Mouse (Mus musculus) stomach, postnatal 0 days (tissue): ENCODE data around the gene AI837181. TPM values are rescaled to one million over a fixed set of nuclear protein-coding genes. Genes with fewer than 3 reads are reported as not detected.

Source experiments
- ATAC-seq: fragments of 200-750 bp; cut with Nextera tagmentation; 2 replicates; pipeline ENCODE4 v1.8.0; 2017; ENCODE audit not compliant: low FRiP score, low TSS enrichment
- DNase-seq: peaks from one replicate; pipeline ENCODE4 v3.0.0-alpha.2; 2016; ENCODE audit warnings: low spot score
- H3K27ac ChIP-seq: fragments of 300-500 bp; sonication (generic); replicated peaks from 2 replicates; pipeline ENCODE4 v1.5.1; 2014; ENCODE audit warnings: mild to moderate bottlenecking, control low read depth
- H3K27me3 ChIP-seq: fragments of 300-500 bp; sonication (generic); 2 replicates; pipeline ENCODE4 v1.6.1; 2014; ENCODE audit warnings: low read length; ENCODE audit not compliant: control insufficient read depth, insufficient read depth
- H3K36me3 ChIP-seq: fragments of 300-500 bp; sonication (generic); 2 replicates; pipeline ENCODE4 v1.6.1; 2014; ENCODE audit warnings: low read length, mixed read lengths; ENCODE audit not compliant: control insufficient read depth, insufficient read depth
- H3K4me1 ChIP-seq: fragments of 300-500 bp; sonication (generic); replicated peaks from 2 replicates; pipeline ENCODE4 v1.6.1; 2014; ENCODE audit warnings: antibody characterized with exemption; ENCODE audit not compliant: control insufficient read depth, insufficient read depth
- H3K4me2 ChIP-seq: fragments of 300-500 bp; sonication (generic); replicated peaks from 2 replicates; pipeline ENCODE4 v1.6.1; 2014; ENCODE audit warnings: low read depth, mild to moderate bottlenecking, control low read depth, moderate library complexity
- H3K4me3 ChIP-seq: fragments of 300-500 bp; sonication (generic); 2 replicates; pipeline ENCODE4 v1.5.1; 2014; ENCODE audit warnings: low read depth, low read length, control low read depth
- H3K9ac ChIP-seq: fragments of 300-500 bp; sonication (generic); 2 replicates; pipeline ENCODE4 v1.6.1; 2014; ENCODE audit warnings: mild to moderate bottlenecking, low read length, control low read depth, mixed read lengths
- H3K9me3 ChIP-seq: fragments of 300-500 bp; sonication (generic); 2 replicates; pipeline ENCODE4 v1.6.1; 2016; ENCODE audit warnings: low read length; ENCODE audit not compliant: control insufficient read depth
- CTCF ChIP-seq: IDR thresholded peaks from 2 replicates; pipeline ENCODE4 v1.5.1; 2016; ENCODE audit warnings: antibody characterized with exemption, low read depth, mild to moderate bottlenecking, moderate library complexity
- EP300 ChIP-seq: optimal IDR thresholded peaks from 2 replicates; pipeline ENCODE3; 2016; ENCODE audit warnings: antibody characterized with exemption
- WGBS: fragments of 180-500 bp; shearing (Covaris S2); extraction: QIAGEN DNeasy Blood & Tissue Kit; methylation state at CpG from one replicate; pipeline ENCODE4 v1.1.7; 2014; 5-methylcytosine and 5-hydroxymethylcytosine counted together
- polyA plus RNA-seq: library from polyadenylated mRNA; unstranded; fragments of >200 nt; fragmentation: Nextera tagmentation; extraction: Ambion mirVana; gene quantifications from 2 replicates; pipeline ENCODE4 v1.2.1, GENCODE M21; 2015

The AI837181 gene
- polyA plus RNA-seq, 1 experiment from 2014 or later = 36.5 TPM

GRCm38 (mm10) chr19:5444371-5444908, 19.5 kb downstream of the AI837181 start:
- Histone ChIP-seq H3K27me3 (peaks cover 3% of the 10 kb centered on the region; the same call in 1 of the 2 replicates), H3K9ac (no peak overlapping the region), H3K36me3 (no peaks in the 10 kb centered on the region), H3K4me1 (no peaks in the 10 kb centered on the region), H3K4me3 (no peak overlapping the region), H3K9me3 (0 out of 2 replicates have a peak, but pooled peaks cover 3% of the 10 kb centered on the region), H3K27ac (no peak overlapping the region), H3K4me2 (no peak overlapping the region)
- 53% methylated on average over 9 of the region's 9 CpGs for WGBS
- ATAC-seq (no peak), DNase-seq (no peak)
- no peak for TF ChIP-seq EP300
- no peak for TF ChIP-seq CTCF

GRCm38 (mm10) chr19:5444954-5445353, 20.0 kb downstream of the AI837181 start:
- no peak for ATAC-seq
- Histone ChIP-seq H3K27ac (no peak overlapping the region), H3K4me1 (no peaks in the 10 kb centered on the region), H3K36me3 (no peaks in the 10 kb centered on the region), H3K27me3 (peaks cover 3% of the 10 kb centered on the region; the same call in 1 of the 2 replicates), H3K9me3 (0 out of 2 replicates have a peak, but pooled peaks cover 3% of the 10 kb centered on the region), H3K4me3 (no peak overlapping the region), H3K4me2 (no peak overlapping the region), H3K9ac (no peak overlapping the region)
- no peak for DNase-seq
- TF ChIP-seq EP300 (no peak), CTCF (no peak)
- 32% methylated on average over 7 of the region's 7 CpGs for WGBS

DNA sequence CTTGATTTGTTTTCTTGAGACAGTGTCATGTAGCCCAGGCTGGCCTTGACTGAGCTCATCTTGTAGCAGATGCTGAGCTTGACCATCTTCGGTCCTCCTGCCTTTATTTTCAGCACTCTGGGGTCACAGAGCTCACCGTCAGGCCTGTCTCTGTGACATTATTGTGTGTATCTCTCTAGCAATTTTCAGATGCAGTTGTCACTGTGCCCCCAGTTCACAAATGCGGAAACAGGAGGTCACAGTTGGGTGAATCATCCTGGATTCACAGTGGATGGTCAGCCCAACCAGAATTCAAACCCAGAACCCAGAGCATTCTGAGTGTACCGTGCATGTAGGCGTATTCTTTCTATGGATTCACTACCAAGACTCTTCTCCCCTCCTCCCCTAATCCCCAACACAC, 20.8 kb downstream of the AI837181 start:
- Histone ChIP-seq H3K4me1 (no peaks in the 10 kb centered on the region), H3K9me3 (no peaks in the 10 kb centered on the region), H3K4me2 (no peak overlapping the region), H3K27me3 (peaks cover 3% of the 10 kb centered on the region; the same call in 1 of the 2 replicates), H3K27ac (no peak overlapping the region), H3K9ac (no peak overlapping the region), H3K4me3 (no peak overlapping the region), H3K36me3 (no peaks in the 10 kb centered on the region)
- ATAC-seq = no peak
- WGBS = 89% methylated on average over 5 of the region's 5 CpGs
- TF ChIP-seq CTCF (no peak), EP300 (no peak)
- no peak for DNase-seq

GRCm38 (mm10) chr19:5447515-5448353, 22.8 kb downstream of the AI837181 start, which contains the start of gene Fosl1:
TSS of gene Fosl1 (plus strand) at chr19:5447547.
- H3K9me3 ChIP-seq = no peaks in the 10 kb centered on the region
- peak; percentile 88 for DNase-seq
- H3K36me3 ChIP-seq = no peaks in the 10 kb centered on the region
- peak within 1 kb of the TSS; percentile 92 for H3K4me2 ChIP-seq
- H3K9ac ChIP-seq = peak within 1 kb of the TSS; percentile 48
- no peak within 1 kb of the TSS for H3K27ac ChIP-seq
- TF ChIP-seq EP300 = no peak
- TF ChIP-seq CTCF = 0 out of 2 replicates have a peak, but pooled peaks have one; percentile 2
- ATAC-seq = peak; percentile 70
- peak within 1 kb of the TSS; percentile 51 for H3K4me3 ChIP-seq
- H3K4me1 ChIP-seq = no peaks in the 10 kb centered on the region
- under 1% methylated on average over 70 of the region's 70 CpGs for whole genome bisulfite sequencing
- H3K27me3 ChIP-seq = peaks cover 3% of the 10 kb centered on the region; the same call in 1 of the 2 replicates

DNA sequence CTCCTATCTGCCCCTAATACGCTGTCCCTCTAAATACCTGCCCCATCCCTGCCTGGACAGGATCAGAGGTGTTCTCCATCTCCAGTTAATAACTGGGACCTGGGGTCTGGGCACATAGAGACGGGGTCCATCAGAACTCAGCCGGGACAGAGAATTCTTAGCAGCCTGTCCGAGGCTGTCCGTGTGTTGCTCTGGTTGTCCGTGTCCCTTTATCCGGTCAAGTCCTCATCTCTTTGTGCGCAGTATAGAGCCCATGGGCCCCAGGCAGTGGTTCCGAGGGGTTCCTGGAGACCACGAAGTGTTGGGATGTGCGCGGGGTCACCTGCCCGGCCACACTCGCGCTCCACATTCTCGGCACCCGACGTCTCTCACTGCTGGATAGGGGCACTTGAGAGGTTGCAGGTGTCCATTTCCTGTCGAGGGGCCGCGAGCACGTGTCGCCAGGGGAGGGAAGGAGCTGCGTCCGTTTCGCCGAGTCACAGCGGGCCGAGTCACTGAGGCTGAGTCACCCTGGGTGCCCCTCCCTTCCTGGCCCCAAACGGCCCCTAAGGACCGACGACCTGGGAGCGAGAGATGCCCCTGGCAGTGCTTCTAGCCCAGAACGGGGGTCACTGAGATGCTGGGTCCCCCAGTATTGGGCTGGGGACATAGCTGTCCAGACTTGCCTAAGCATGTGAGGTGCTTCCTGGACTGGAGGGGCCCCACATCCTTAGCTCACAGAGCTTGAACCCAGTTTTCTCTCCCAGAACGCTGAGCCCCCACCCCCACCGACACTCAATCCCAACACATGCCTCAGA, 23.6 kb downstream of the AI837181 start:
- peaks cover 3% of the 10 kb centered on the region; the same call in 1 of the 2 replicates for H3K27me3 ChIP-seq
- H3K9ac ChIP-seq = no peak overlapping the region
- no peaks in the 10 kb centered on the region for H3K9me3 ChIP-seq
- 5% methylated on average over 36 of the region's 36 CpGs for WGBS
- H3K4me2 ChIP-seq = peak overlapping the region; percentile 92
- no peaks in the 10 kb centered on the region for H3K4me1 ChIP-seq
- H3K36me3 ChIP-seq = no peaks in the 10 kb centered on the region
- ATAC-seq (peak; percentile 50), DNase-seq (peak; percentile 56)
- no peak overlapping the region for H3K27ac ChIP-seq
- TF ChIP-seq EP300 = no peak
- TF ChIP-seq CTCF = no peak
- peak overlapping the region; percentile 51 for H3K4me3 ChIP-seq
